Mouse (Mus musculus) kidney, postnatal 10 days (tissue): Measurements from ENCODE around the gene Il18.
A peak's percentile ranks its signal among the peaks of the same experiment; 100 is the strongest.

Experiments
- DNase-seq: peaks from one replicate; pipeline ENCODE4 v3.0.0; 2021; ENCODE audit warnings: mixed read lengths

Gene Il18

DNA sequence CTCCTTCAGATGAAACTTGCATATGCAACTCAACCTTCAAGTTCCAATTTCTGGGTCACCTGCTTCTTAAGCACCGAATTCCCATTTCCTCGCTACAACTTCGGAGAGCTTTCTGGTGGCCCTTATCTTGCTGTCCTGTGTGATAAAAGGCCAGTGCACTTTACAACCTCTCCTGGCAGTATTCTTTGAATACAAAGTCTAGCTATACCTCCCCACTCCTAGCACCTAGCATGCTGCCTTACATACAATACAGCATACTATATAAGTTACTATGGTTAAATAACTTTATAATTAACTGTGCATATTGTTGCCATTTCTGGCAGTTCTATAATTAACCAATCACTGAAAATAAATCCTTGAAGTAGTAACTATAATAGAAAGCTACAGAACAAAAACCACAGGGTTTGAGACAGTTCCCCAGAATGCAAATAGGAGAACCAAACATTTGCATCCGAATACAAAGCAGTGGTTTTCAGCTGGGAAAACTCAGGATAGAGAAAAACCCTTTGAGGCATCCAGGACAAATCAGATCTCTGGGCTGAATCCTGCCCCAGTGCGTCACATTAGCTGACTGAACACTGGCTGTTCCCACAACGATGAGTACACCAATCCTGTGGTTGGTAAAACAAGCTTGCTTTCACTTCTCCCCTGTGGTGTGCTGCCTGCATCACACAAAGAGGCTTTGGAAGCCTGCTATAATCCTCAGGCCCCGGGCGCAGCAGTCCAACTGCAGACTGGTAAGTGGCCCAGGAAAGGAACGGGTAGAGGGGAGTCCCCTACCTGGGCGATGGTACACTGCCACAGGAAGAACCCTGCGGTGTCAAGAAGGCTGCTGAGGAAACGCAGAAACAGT lies at the start of gene Il18:
Gene Il18 (plus strand): TSS at position 587 of the 853 bp plus-strand sequence.
- peak; percentile 24 for DNase-seq

DNA sequence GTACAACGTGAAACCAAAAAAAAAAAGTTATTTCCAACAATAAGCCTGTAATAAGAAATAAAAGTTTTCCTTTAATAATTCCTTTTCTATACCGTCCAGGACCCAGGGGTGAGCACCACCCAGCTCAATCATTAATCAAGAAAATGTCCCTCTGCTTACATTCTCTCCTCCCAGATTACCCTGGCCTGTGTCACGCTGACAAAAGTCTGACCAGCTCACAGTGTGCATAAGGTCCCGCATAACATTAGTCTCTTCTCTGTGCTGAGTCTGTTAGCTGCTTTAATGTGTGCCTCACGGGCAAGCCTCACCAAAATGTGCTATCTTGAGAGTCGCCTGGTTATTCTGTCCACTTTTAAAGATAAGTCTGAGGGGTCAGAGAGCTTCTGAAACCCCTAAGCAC lies 49.2 kb upstream of the Il18 start:
- DNase-seq, result no peak

- DNase-seq, result no peak
These were observed 47.1 kb upstream of the Il18 start for GRCm38 (mm10) chr9:50507570-50507969.

- DNase-seq, result no peak
These were observed 39.2 kb upstream of the Il18 start for GRCm38 (mm10) chr9:50515462-50515861.

- no peak for DNase-seq
These were observed 35.8 kb upstream of the Il18 start for GRCm38 (mm10) chr9:50518781-50519180.

- DNase-seq, result no peak
These were observed 33.9 kb upstream of the Il18 start for GRCm38 (mm10) chr9:50520748-50521147.

- DNase-seq, result no peak
These were observed 33.1 kb upstream of the Il18 start for GRCm38 (mm10) chr9:50521562-50521961.

GRCm38 (mm10) chr9:50522574-50522973 lies 32.1 kb upstream of the Il18 start:
- no peak for DNase-seq

DNA sequence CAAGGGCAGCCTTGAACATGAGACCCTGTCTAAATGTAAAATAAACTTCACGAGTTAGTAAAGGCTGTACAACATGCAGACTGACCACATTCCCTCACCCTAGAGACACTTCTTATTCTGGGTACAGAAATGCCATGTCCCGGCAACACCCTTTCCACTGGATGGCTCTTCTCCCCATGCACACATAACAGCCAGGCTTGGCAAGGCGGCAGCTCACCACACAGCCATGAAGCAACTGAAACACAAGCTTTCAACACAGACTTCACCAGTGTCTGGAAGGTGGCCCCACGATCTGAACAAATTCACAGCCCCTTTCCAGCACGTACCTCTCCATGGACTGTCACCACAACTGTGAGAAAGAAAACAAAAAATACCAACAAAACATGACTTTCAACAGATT lies 29.7 kb upstream of the Il18 start:
- no peak for DNase-seq

GRCm38 (mm10) chr9:50525585-50525984 lies 29.0 kb upstream of the Il18 start:
- DNase-seq, result no peak

- no peak for DNase-seq
These were observed 26.8 kb upstream of the Il18 start for GRCm38 (mm10) chr9:50527860-50528259.

DNA sequence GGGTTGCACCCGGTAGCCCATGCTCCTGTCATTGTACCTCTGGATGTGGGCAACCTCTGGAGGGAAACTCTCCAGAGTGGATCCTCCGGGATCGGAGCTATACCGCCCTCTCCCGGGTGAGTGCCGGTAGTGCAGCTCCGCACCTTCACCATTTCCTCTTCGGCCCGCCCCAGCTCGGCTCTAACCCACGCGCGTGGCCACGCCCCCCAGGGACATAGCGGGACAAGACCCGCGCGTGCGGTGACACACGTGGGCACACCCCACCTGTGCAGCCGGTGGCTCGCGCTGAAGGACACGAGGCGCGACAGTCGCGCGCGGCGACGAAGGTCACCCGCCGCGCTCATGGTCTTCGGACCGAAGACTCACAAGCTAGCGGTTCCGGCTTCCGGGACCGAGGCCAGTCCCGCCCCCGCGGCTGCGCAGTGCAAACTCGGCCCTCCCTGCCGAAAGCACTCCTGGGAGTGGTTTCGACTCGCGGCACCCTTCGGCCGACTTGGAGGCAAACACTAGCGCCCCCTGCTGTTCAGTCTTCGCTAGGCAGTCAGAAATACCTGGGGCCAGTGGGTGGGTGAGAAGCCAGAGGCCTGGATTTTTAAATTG lies 26.2 kb upstream of the Il18 start, which contains the start of gene Pts:
Gene Pts (minus strand): TSS at position 432 of the 600 bp plus-strand sequence.
- peak; percentile 99 for DNase-seq

DNA sequence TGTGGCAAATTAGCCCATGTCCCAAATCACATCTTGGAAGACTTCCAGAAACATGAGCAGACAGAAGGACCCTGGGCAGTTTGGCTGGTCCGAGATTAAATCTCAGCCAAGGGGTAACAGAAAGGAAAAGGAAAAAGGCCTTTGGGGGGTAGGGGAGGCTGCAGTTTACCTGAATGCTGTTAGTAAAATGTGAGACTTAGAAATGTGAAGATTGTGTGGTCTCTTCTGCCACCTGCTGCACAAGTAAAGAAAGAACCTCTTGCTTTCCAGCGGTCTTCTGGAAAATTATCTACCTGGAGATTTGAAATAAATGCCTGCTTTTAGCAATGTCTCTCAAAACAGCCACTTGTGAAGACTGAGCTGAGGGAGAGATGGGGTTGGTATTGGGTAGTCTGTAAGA lies 23.7 kb upstream of the Il18 start:
- peak; percentile 51 for DNase-seq

DNA sequence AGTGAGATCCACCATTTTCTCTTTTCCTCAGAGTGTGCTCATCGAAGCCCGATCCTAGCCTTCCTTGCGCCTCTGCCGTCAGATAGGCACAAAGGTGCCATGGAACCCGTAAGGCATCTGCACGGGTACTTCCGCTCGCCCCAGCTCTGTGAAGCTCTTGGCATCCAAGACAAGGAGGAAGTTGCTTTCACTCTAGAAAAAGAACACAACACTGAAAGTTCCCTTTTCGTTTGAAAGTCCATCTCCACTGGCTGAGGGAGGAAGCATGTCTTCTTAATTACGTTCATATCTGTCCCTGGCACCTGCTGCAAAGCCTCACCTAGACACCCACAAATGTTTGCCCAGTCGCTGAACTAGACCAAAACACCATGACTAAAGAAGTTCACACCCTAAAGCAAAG lies 21.3 kb upstream of the Il18 start:
- DNase-seq, result no peak

DNA sequence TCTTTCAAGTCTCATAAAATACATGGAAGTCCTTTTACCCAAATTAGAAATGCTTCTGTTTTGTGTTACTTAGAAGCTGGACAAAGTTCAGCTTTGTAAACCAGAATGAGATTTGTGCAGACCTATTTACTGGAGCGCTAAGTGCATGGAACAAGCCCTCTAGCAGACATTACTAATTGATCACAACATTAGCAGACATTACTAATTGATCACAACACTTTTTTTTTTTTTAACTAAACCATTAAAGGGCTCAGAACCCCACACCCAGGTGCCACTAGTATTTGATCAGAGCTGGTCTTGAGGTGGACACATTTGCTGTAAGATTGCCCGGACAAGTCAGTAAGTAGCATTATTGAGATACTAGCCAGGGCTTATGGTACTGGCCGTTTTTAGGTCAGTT lies 20.8 kb upstream of the Il18 start:
- no peak for DNase-seq

GRCm38 (mm10) chr9:50535930-50536329 lies 18.7 kb upstream of the Il18 start:
- no peak for DNase-seq

- no peak for DNase-seq
These were observed 18.0 kb upstream of the Il18 start for GRCm38 (mm10) chr9:50536603-50537135.

GRCm38 (mm10) chr9:50537295-50537694 lies 17.3 kb upstream of the Il18 start:
- DNase-seq, result no peak

- no peak for DNase-seq
These were observed 14.5 kb upstream of the Il18 start for GRCm38 (mm10) chr9:50540170-50540569.

DNA sequence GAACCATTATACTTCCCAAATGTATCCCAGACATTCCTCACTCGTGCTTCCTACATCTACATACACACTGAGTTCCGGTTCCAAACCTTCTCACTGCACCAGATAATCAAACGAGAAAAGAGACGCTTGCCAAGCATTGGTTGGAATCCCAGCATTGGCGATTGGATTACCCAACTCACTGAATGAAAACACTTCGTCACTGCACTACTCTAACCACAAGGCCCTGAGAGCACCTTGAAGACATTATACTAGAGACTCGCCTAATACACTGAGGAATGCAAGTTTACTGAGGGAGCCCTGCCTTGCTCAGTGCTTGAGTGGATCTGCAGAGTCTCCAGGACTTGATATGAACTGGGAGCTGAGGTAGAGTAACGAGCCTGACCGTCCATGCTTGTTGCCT lies 12.2 kb upstream of the Il18 start:
- no peak for DNase-seq

- no peak for DNase-seq
These were observed 6.7 kb upstream of the Il18 start for GRCm38 (mm10) chr9:50547859-50548478.

GRCm38 (mm10) chr9:50548936-50549335 lies 5.7 kb upstream of the Il18 start:
- no peak for DNase-seq

- no peak for DNase-seq
These were observed 2.4 kb upstream of the Il18 start for GRCm38 (mm10) chr9:50552206-50552605.

DNA sequence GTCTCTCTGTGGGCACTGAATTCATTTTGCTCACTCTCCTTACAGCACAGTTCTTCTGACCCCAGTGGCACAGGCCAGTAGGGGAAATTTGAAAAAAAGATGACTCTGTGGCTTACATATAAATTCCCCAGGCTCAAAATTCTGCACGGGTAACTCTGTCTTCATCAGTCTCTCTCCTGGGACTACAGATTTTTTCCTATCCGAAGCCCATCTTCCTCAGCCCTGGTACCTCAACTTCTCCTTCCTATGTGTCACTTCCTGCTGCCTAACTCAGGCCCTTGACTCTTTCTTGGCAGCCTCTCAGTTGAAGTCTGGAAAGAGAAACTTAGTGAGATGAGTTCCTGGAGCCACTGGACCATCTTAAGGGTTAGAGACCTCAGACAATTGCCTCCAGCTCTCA lies 1.1 kb upstream of the Il18 start:
- DNase-seq, result no peak
